Mouse (Mus musculus) forebrain, embryonic 15.5 days (tissue): ENCODE data around the gene Scarf1. TPM values are rescaled to one million over a fixed set of nuclear protein-coding genes. Genes with fewer than 3 reads are reported as not detected.

Experiments used
- ATAC-seq: fragments of 200-750 bp; cut with Nextera tagmentation; replicated peaks from 2 replicates; pipeline ENCODE4 v1.8.0; 2017; ENCODE audit warnings: mild to moderate bottlenecking, moderate TSS enrichment, moderate library complexity
- H3K27ac ChIP-seq: fragments of 300-500 bp; sonication (generic); replicated peaks from 2 replicates; pipeline ENCODE4 v1.5.1; 2015; ENCODE audit warnings: mild to moderate bottlenecking, inconsistent platforms
- H3K27me3 ChIP-seq: fragments of 300-500 bp; sonication (generic); 2 replicates; pipeline ENCODE4 v1.6.1; 2015; ENCODE audit warnings: inconsistent platforms
- H3K36me3 ChIP-seq: fragments of 300-500 bp; sonication (generic); 2 replicates; pipeline ENCODE4 v1.6.1; 2015; ENCODE audit warnings: mild to moderate bottlenecking, inconsistent platforms
- H3K4me1 ChIP-seq: fragments of 300-500 bp; sonication (generic); 2 replicates; pipeline ENCODE4 v1.6.1; 2015; ENCODE audit warnings: inconsistent platforms
- H3K4me2 ChIP-seq: fragments of 300-500 bp; sonication (generic); replicated peaks from 2 replicates; pipeline ENCODE4 v1.6.1; 2015; ENCODE audit warnings: mild to moderate bottlenecking, inconsistent platforms
- H3K4me3 ChIP-seq: fragments of 300-500 bp; sonication (generic); 2 replicates; pipeline ENCODE4 v1.5.1; 2015; ENCODE audit warnings: mild to moderate bottlenecking, inconsistent platforms
- H3K9ac ChIP-seq: fragments of 300-500 bp; sonication (generic); replicated peaks from 2 replicates; pipeline ENCODE4 v1.6.1; 2015; ENCODE audit warnings: mild to moderate bottlenecking, inconsistent platforms
- H3K9me3 ChIP-seq: fragments of 300-500 bp; sonication (generic); 2 replicates; pipeline ENCODE4 v1.6.1; 2016; ENCODE audit warnings: inconsistent platforms
- WGBS: fragments of 180-500 bp; shearing (Covaris S2); methylation state at CpG from one replicate; pipeline ENCODE4 v1.1.7; 2015; ENCODE audit warnings: mixed read lengths; 5-methylcytosine and 5-hydroxymethylcytosine counted together
- polyA plus RNA-seq: library from polyadenylated mRNA; unstranded; fragments of >200 nt; fragmentation: Nextera tagmentation; extraction: Ambion mirVana; gene quantifications from 2 replicates; pipeline ENCODE4 v1.2.1, GENCODE M21; 2015

Scarf1 gene
- polyA plus RNA-seq, 1 experiment from 2014 or later = 3.1 TPM

GRCm38 (mm10) chr11:75560530-75561409 lies 47.4 kb downstream of the Scarf1 start:
- H3K36me3 ChIP-seq = peaks cover 16% of the 10 kb centered on the region; the same call in 1 of the 2 replicates
- 77% methylated on average over 14 of the region's 14 CpGs for WGBS

GRCm38 (mm10) chr11:75561410-75561791 lies 48.1 kb downstream of the Scarf1 start:
- no peak overlapping the region for H3K4me3 ChIP-seq
- no peaks in the 10 kb centered on the region for H3K9me3 ChIP-seq
- no peaks in the 10 kb centered on the region for H3K4me1 ChIP-seq
- no peak overlapping the region for H3K27ac ChIP-seq
- H3K9ac ChIP-seq = no peak overlapping the region
- H3K36me3 ChIP-seq = peaks cover 16% of the 10 kb centered on the region; the same call in 1 of the 2 replicates
- 90% methylated on average over 5 of the region's 5 CpGs for WGBS
- ATAC-seq = no peak
- H3K4me2 ChIP-seq = no peak overlapping the region
- H3K27me3 ChIP-seq = no peaks in the 10 kb centered on the region

More at GRCm38 (mm10) chr11:75560530-75561409, 47.4 kb downstream of the Scarf1 start:
- no peak for ATAC-seq
- Histone ChIP-seq H3K4me3 (no peak overlapping the region), H3K9me3 (no peaks in the 10 kb centered on the region), H3K4me1 (no peaks in the 10 kb centered on the region), H3K27me3 (no peaks in the 10 kb centered on the region), H3K27ac (no peak overlapping the region), H3K4me2 (no peak overlapping the region), H3K9ac (no peak overlapping the region)

- Histone ChIP-seq H3K27me3 (no peaks in the 10 kb centered on the region), H3K9me3 (no peaks in the 10 kb centered on the region), H3K36me3 (peaks cover 16% of the 10 kb centered on the region; the same call in 1 of the 2 replicates), H3K4me2 (no peak overlapping the region), H3K27ac (no peak overlapping the region), H3K4me3 (no peak overlapping the region), H3K9ac (no peak overlapping the region), H3K4me1 (no peaks in the 10 kb centered on the region)
- no peak for ATAC-seq
- WGBS = 88% methylated on average over 8 of the region's 8 CpGs
Observed at GRCm38 (mm10) chr11:75562840-75563239, 49.5 kb downstream of the Scarf1 start.

GRCm38 (mm10) chr11:75563851-75564548 lies 50.7 kb downstream of the Scarf1 start:
- no peak overlapping the region for H3K4me2 ChIP-seq
- no peaks in the 10 kb centered on the region for H3K4me1 ChIP-seq
- H3K4me3 ChIP-seq = no peak overlapping the region
- ATAC-seq = no peak
- 71% methylated on average over 18 of the region's 18 CpGs for WGBS
- H3K9ac ChIP-seq = no peak overlapping the region
- peaks cover 21% of the 10 kb centered on the region for H3K36me3 ChIP-seq
- H3K9me3 ChIP-seq = no peaks in the 10 kb centered on the region
- no peak overlapping the region for H3K27ac ChIP-seq
- no peaks in the 10 kb centered on the region for H3K27me3 ChIP-seq

- no peak overlapping the region for H3K4me2 ChIP-seq
- peaks cover 30% of the 10 kb centered on the region for H3K36me3 ChIP-seq
- no peak overlapping the region for H3K4me3 ChIP-seq
- H3K4me1 ChIP-seq = no peaks in the 10 kb centered on the region
- no peak for ATAC-seq
- no peak overlapping the region for H3K9ac ChIP-seq
- no peaks in the 10 kb centered on the region for H3K9me3 ChIP-seq
- WGBS = 79% methylated on average over 2 of the region's 2 CpGs
- no peaks in the 10 kb centered on the region for H3K27me3 ChIP-seq
- H3K27ac ChIP-seq = no peak overlapping the region
Observed at GRCm38 (mm10) chr11:75565849-75566248, 52.5 kb downstream of the Scarf1 start.

GRCm38 (mm10) chr11:75566276-75567196 lies 53.2 kb downstream of the Scarf1 start:
- no peak overlapping the region for H3K4me3 ChIP-seq
- 82% methylated on average over 13 of the region's 13 CpGs for WGBS
- H3K4me1 ChIP-seq = no peaks in the 10 kb centered on the region
- no peak for ATAC-seq
- H3K27me3 ChIP-seq = no peaks in the 10 kb centered on the region
- no peaks in the 10 kb centered on the region for H3K9me3 ChIP-seq
- H3K9ac ChIP-seq = no peak overlapping the region
- peaks cover 26% of the 10 kb centered on the region for H3K36me3 ChIP-seq
- no peak overlapping the region for H3K27ac ChIP-seq
- no peak overlapping the region for H3K4me2 ChIP-seq

GRCm38 (mm10) chr11:75567346-75568114 lies 54.2 kb downstream of the Scarf1 start:
- H3K4me3 ChIP-seq = no peak overlapping the region
- no peak overlapping the region for H3K27ac ChIP-seq
- H3K9ac ChIP-seq = no peak overlapping the region
- 62% methylated on average over 9 of the region's 9 CpGs for WGBS
- ATAC-seq = no peak
- peaks cover 5% of the 10 kb centered on the region for H3K4me1 ChIP-seq
- no peaks in the 10 kb centered on the region for H3K27me3 ChIP-seq
- no peak overlapping the region for H3K4me2 ChIP-seq
- H3K9me3 ChIP-seq = no peaks in the 10 kb centered on the region
- H3K36me3 ChIP-seq = peaks cover 26% of the 10 kb centered on the region

- H3K4me1 ChIP-seq = peaks cover 11% of the 10 kb centered on the region
- ATAC-seq = no peak
- no peak overlapping the region for H3K4me2 ChIP-seq
- H3K36me3 ChIP-seq = peaks cover 21% of the 10 kb centered on the region
- H3K27me3 ChIP-seq = no peaks in the 10 kb centered on the region
- no peak overlapping the region for H3K27ac ChIP-seq
- no peak overlapping the region for H3K9ac ChIP-seq
- H3K9me3 ChIP-seq = no peaks in the 10 kb centered on the region
- WGBS = 84% methylated on average over 6 of the region's 6 CpGs
- no peak overlapping the region for H3K4me3 ChIP-seq
Observed at GRCm38 (mm10) chr11:75568115-75568511, 54.8 kb downstream of the Scarf1 start.

GRCm38 (mm10) chr11:75568962-75569361 lies 55.6 kb downstream of the Scarf1 start:
- Histone ChIP-seq H3K9ac (no peak overlapping the region), H3K4me3 (no peak overlapping the region), H3K4me2 (no peak overlapping the region), H3K27me3 (no peaks in the 10 kb centered on the region), H3K9me3 (no peaks in the 10 kb centered on the region), H3K36me3 (peaks cover 18% of the 10 kb centered on the region), H3K27ac (no peak overlapping the region), H3K4me1 (peaks cover 12% of the 10 kb centered on the region)
- WGBS = 94% methylated on average over 12 of the region's 12 CpGs
- ATAC-seq = no peak

GRCm38 (mm10) chr11:75570375-75571125 lies 57.2 kb downstream of the Scarf1 start:
- ATAC-seq = no peak

More at GRCm38 (mm10) chr11:75570375-75571125, 57.2 kb downstream of the Scarf1 start:
- 90% methylated on average over 17 of the region's 17 CpGs for WGBS
- Histone ChIP-seq H3K4me2 (no peak overlapping the region), H3K27ac (no peak overlapping the region), H3K4me3 (no peak overlapping the region), H3K9ac (no peak overlapping the region), H3K4me1 (peaks cover 12% of the 10 kb centered on the region), H3K27me3 (no peaks in the 10 kb centered on the region), H3K9me3 (no peaks in the 10 kb centered on the region), H3K36me3 (peaks cover 14% of the 10 kb centered on the region)
